Mouse (Mus musculus) brown adipose tissue, adult 24 weeks (tissue): ENCODE data around the gene Olfr918. TPM values are rescaled to one million over a fixed set of nuclear protein-coding genes. Genes with fewer than 3 reads are reported as not detected.

ENCODE experiments used
- H3K27ac ChIP-seq: fragments of 200-500 bp; replicated peaks from 2 replicates; pipeline ENCODE4 v1.5.1; 2012; ENCODE audit warnings: low read depth, mild to moderate bottlenecking, low read length
- H3K4me1 ChIP-seq: fragments of 200-500 bp; 2 replicates; pipeline ENCODE4 v1.6.1; 2012; ENCODE audit warnings: low read length, mixed read lengths; ENCODE audit not compliant: control insufficient read depth, insufficient read depth, insufficient read length
- H3K4me3 ChIP-seq: fragments of 200-500 bp; 2 replicates; pipeline ENCODE4 v1.5.1; 2012; ENCODE audit warnings: low read depth, mild to moderate bottlenecking, low read length, moderate library complexity; ENCODE audit not compliant: insufficient read depth
- polyA plus RNA-seq: library from polyadenylated mRNA; stranded (reverse); fragments of >200 nt; gene quantifications from 2 replicates; pipeline ENCODE4 v1.2.4, GENCODE M21; 2012; ENCODE audit not compliant: missing spikeins, insufficient read depth, insufficient read length

Olfr918 gene
- not detected in 2 replicates for polyA plus RNA-seq

- Histone ChIP-seq H3K4me3 (no peak within 1 kb of the TSS), H3K27ac (no peak within 1 kb of the TSS), H3K4me1 (no peaks in the 10 kb centered on the region)
These were observed at the start of gene Olfr918 for GRCm38 (mm10) chr9:38674501-38674900. Gene Olfr918, minus strand, starts transcription at chr9:38674601.

GRCm38 (mm10) chr9:38724044-38724443, 49.6 kb upstream of the Olfr918 start:
- no peak overlapping the region for H3K4me3 ChIP-seq
- H3K4me1 ChIP-seq = peaks cover 7% of the 10 kb centered on the region
- no peak overlapping the region for H3K27ac ChIP-seq

GRCm38 (mm10) chr9:38718927-38719441, 44.6 kb upstream of the Olfr918 start:
- Histone ChIP-seq H3K27ac (peak overlapping the region; percentile 56; the same call in 1 of the 2 replicates), H3K4me3 (peak overlapping the region; percentile 67), H3K4me1 (peaks cover 7% of the 10 kb centered on the region)

GRCm38 (mm10) chr9:38718102-38718501, 43.7 kb upstream of the Olfr918 start, which contains the start of gene Vwa5a:
Gene Vwa5a, plus strand, starts transcription at chr9:38718268.
- Histone ChIP-seq H3K27ac (peak within 1 kb of the TSS; percentile 56; the same call in 1 of the 2 replicates), H3K4me1 (peaks cover 7% of the 10 kb centered on the region), H3K4me3 (peak within 1 kb of the TSS; percentile 67)

GRCm38 (mm10) chr9:38672887-38673286, 1.5 kb downstream of the Olfr918 start:
- no peaks in the 10 kb centered on the region for H3K4me1 ChIP-seq
- no peak overlapping the region for H3K27ac ChIP-seq
- no peak overlapping the region for H3K4me3 ChIP-seq

GRCm38 (mm10) chr9:38665742-38666141, 8.7 kb downstream of the Olfr918 start, which contains the start of gene Olfr917:
Gene Olfr917, minus strand, starts transcription at chr9:38665842.
- Histone ChIP-seq H3K4me1 (no peaks in the 10 kb centered on the region), H3K27ac (no peak within 1 kb of the TSS), H3K4me3 (no peak within 1 kb of the TSS)

GRCm38 (mm10) chr9:38659775-38660174, 14.6 kb downstream of the Olfr918 start, which contains the start of gene Olfr916:
Gene Olfr916, minus strand, starts transcription at chr9:38659875.
- no peaks in the 10 kb centered on the region for H3K4me1 ChIP-seq
- no peak within 1 kb of the TSS for H3K27ac ChIP-seq
- H3K4me3 ChIP-seq = no peak within 1 kb of the TSS

- Histone ChIP-seq H3K4me3 (no peak overlapping the region), H3K27ac (no peak overlapping the region), H3K4me1 (no peaks in the 10 kb centered on the region)
These were observed 42.0 kb downstream of the Olfr918 start for GRCm38 (mm10) chr9:38632406-38632805.

Other genes starting within 250 kb of the Olfr918 start
- gene Olfr901, start 245.1 kb downstream of the Olfr918 start, polyA plus RNA-seq = not detected in 2 replicates
- gene Olfr902, start 226.9 kb downstream of the Olfr918 start, polyA plus RNA-seq = not detected in 2 replicates
- not detected in 2 replicates for gene Olfr904, start 211.5 kb downstream of the Olfr918 start, polyA plus RNA-seq
- gene Olfr905, start 203.5 kb downstream of the Olfr918 start, polyA plus RNA-seq = not detected in 2 replicates
- not detected in 2 replicates for gene Olfr906, start 187.5 kb downstream of the Olfr918 start, polyA plus RNA-seq
- gene Olfr907, start 178.8 kb downstream of the Olfr918 start, polyA plus RNA-seq = not detected in 2 replicates
- not detected in 2 replicates for gene Olfr911-ps1, start 153.0 kb downstream of the Olfr918 start, polyA plus RNA-seq
- not detected in 2 replicates for gene Olfr910, start 136.8 kb downstream of the Olfr918 start, polyA plus RNA-seq
- gene Olfr912, start 94.4 kb downstream of the Olfr918 start, polyA plus RNA-seq = not detected in 2 replicates
- gene Olfr913, start 81.8 kb downstream of the Olfr918 start, polyA plus RNA-seq = not detected in 2 replicates
- not detected in 2 replicates for gene Olfr914, start 69.5 kb downstream of the Olfr918 start, polyA plus RNA-seq
- not detected in 2 replicates for gene Olfr916, start 14.7 kb downstream of the Olfr918 start, polyA plus RNA-seq
- gene Olfr917, start 8.8 kb downstream of the Olfr918 start, polyA plus RNA-seq = not detected in 2 replicates
- not detected in 2 replicates for gene Olfr919, start 29.1 kb upstream of the Olfr918 start, polyA plus RNA-seq
- 28.3 and 35.4 TPM in 2 replicates for gene Vwa5a, start 43.7 kb upstream of the Olfr918 start, polyA plus RNA-seq
- not detected in 2 replicates for gene Olfr920, start 77.7 kb upstream of the Olfr918 start, polyA plus RNA-seq
- gene Olfr921, start 98.5 kb upstream of the Olfr918 start, polyA plus RNA-seq = not detected in 2 replicates
- not detected in 2 replicates for gene Olfr922, start 140.0 kb upstream of the Olfr918 start, polyA plus RNA-seq
- gene Olfr923, start 151.9 kb upstream of the Olfr918 start, polyA plus RNA-seq = not detected in 2 replicates
- gene Olfr924, start 169.8 kb upstream of the Olfr918 start, polyA plus RNA-seq = not detected in 2 replicates
- not detected in 2 replicates for gene Olfr26, start 180.5 kb upstream of the Olfr918 start, polyA plus RNA-seq
- gene Olfr926, start 202.5 kb upstream of the Olfr918 start, polyA plus RNA-seq = not detected in 2 replicates